Mouse (Mus musculus) heart, embryonic 11.5 days (tissue): ENCODE data around the gene Trim75. TPM values are rescaled to one million over a fixed set of nuclear protein-coding genes. Genes with fewer than 3 reads are reported as not detected.

Source experiments
- ATAC-seq: fragments of 200-750 bp; cut with Nextera tagmentation; replicated peaks from 2 replicates; pipeline ENCODE4 v1.8.0; 2017; ENCODE audit warnings: moderate library complexity; ENCODE audit not compliant: insufficient number of reproducible peaks, low FRiP score, low TSS enrichment
- H3K27ac ChIP-seq: fragments of 300-500 bp; sonication (generic); 2 replicates; pipeline ENCODE4 v1.5.1; 2014; ENCODE audit warnings: mild to moderate bottlenecking, low read depth, low read length
- H3K27me3 ChIP-seq: fragments of 300-500 bp; sonication (generic); 2 replicates; pipeline ENCODE4 v1.6.1; 2014; ENCODE audit warnings: mild to moderate bottlenecking, low read length, mixed read lengths; ENCODE audit not compliant: control insufficient read depth, insufficient read depth
- H3K36me3 ChIP-seq: fragments of 300-500 bp; sonication (generic); 2 replicates; pipeline ENCODE4 v1.6.1; 2014; ENCODE audit warnings: mild to moderate bottlenecking, low read length, moderate library complexity, mixed read lengths; ENCODE audit not compliant: control insufficient read depth, insufficient read depth
- H3K4me1 ChIP-seq: fragments of 300-500 bp; sonication (generic); 2 replicates; pipeline ENCODE4 v1.6.1; 2014; ENCODE audit warnings: low read length; ENCODE audit not compliant: control insufficient read depth, insufficient read depth
- H3K4me2 ChIP-seq: fragments of 300-500 bp; sonication (generic); 2 replicates; pipeline ENCODE4 v1.6.1; 2014; ENCODE audit warnings: mild to moderate bottlenecking, moderate library complexity
- H3K4me3 ChIP-seq: fragments of 300-500 bp; sonication (generic); 2 replicates; pipeline ENCODE4 v1.5.1; 2014; ENCODE audit warnings: low read depth, low read length
- H3K9ac ChIP-seq: fragments of 300-500 bp; sonication (generic); 2 replicates; pipeline ENCODE4 v1.6.1; 2014; ENCODE audit warnings: mild to moderate bottlenecking, low read depth, low read length, moderate library complexity
- H3K9me3 ChIP-seq: fragments of 300-500 bp; sonication (generic); replicated peaks from 2 replicates; pipeline ENCODE4 v1.6.1; 2016; ENCODE audit warnings: low read length; ENCODE audit not compliant: control insufficient read depth
- WGBS: fragments of 180-500 bp; shearing (Covaris S2); extraction: QIAGEN DNeasy Blood & Tissue Kit; methylation state at CpG from one replicate; pipeline ENCODE4 v1.1.7; 2014; ENCODE audit not compliant: insufficient replicate concordance; 5-methylcytosine and 5-hydroxymethylcytosine counted together
- polyA plus RNA-seq: library from polyadenylated mRNA; unstranded; fragments of >200 nt; fragmentation: Nextera tagmentation; extraction: Ambion mirVana; gene quantifications from 2 replicates; pipeline ENCODE4 v1.2.1, GENCODE M21; 2014

Trim75 gene
- 0.10 TPM in 1 of 2 replicates, not detected in the other for polyA plus RNA-seq

GRCm38 (mm10) chr8:64987731-64988130 lies at the start of gene Trim75:
Trim75 (minus strand) TSS chr8:64987831.
- WGBS: 88% methylated on average over 4 of the region's 4 CpGs
- Histone ChIP-seq H3K4me2 (no peak within 1 kb of the TSS), H3K4me1 (no peaks in the 10 kb centered on the region)

DNA sequence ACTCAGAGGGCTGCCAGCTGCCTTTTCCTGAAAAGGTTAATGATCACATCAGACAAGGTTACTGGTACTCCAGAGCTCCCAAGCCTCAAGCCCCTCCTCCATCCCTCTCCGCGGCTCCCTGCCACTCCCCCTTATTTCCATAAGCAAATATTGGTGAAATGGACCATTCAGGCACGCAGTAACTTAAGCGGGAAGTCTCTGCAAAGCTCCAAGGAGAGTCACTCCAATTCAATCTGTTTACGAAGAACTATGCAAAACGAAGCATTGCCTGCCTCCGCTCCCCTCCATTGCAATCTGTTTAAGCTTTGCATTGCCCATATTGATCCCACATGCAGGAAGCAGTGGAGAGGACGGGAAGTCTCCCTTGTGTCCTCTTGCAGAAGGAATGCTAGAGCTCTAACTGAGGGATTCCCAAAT lies 49.5 kb upstream of the Trim75 start, which contains the start of gene Apela:
TSS of gene Apela (minus strand) at position 220 of the 417 bp plus-strand sequence.
- Histone ChIP-seq H3K9me3 (no peaks in the 10 kb centered on the region), H3K27ac (no peak within 1 kb of the TSS), H3K4me2 (peak within 1 kb of the TSS; percentile 64), H3K4me3 (peak within 1 kb of the TSS; percentile 34), H3K36me3 (no peaks in the 10 kb centered on the region), H3K4me1 (no peaks in the 10 kb centered on the region), H3K9ac (peak within 1 kb of the TSS; percentile 11; the same call in 1 of the 2 replicates), H3K27me3 (no peaks in the 10 kb centered on the region)
- peak; percentile 35; the same call in 1 of the 2 replicates for ATAC-seq
- WGBS: 1% methylated on average over 8 of the region's 8 CpGs

More at GRCm38 (mm10) chr8:64987731-64988130, at the start of gene Trim75:
- Histone ChIP-seq H3K4me3 (no peak within 1 kb of the TSS), H3K9ac (no peak within 1 kb of the TSS), H3K27me3 (no peaks in the 10 kb centered on the region), H3K36me3 (no peaks in the 10 kb centered on the region), H3K27ac (no peak within 1 kb of the TSS), H3K9me3 (0 out of 2 replicates have a peak, but pooled peaks cover 2% of the 10 kb centered on the region)
- no peak for ATAC-seq

DNA sequence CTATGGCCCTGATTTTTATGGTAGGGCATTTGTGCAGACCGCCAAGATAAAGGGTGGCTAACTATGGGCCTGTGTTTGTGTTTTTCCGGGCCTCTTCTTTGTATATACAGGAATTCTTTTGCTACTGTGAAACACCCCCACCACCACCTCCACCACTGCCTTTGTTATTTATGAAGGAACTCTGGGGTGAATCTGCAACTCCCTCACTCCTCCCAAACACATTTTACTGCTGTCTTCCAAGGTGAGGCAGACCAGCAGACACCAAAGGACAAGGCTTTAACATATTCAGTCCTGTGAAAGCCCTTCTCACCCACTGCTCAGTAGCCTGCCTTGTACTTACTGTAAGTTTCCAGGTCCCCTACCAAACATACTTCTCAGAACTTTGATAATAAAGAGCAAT lies 46.5 kb upstream of the Trim75 start:
- no peak for ATAC-seq
- H3K4me1 ChIP-seq: no peaks in the 10 kb centered on the region
- 48% methylated on average over 2 of the region's 2 CpGs for WGBS
- no peaks in the 10 kb centered on the region for H3K27me3 ChIP-seq
- H3K36me3 ChIP-seq: no peaks in the 10 kb centered on the region
- H3K9ac ChIP-seq: no peak overlapping the region
- H3K9me3 ChIP-seq: no peaks in the 10 kb centered on the region
- no peak overlapping the region for H3K4me3 ChIP-seq
- no peak overlapping the region for H3K4me2 ChIP-seq
- H3K27ac ChIP-seq: no peak overlapping the region

- no peaks in the 10 kb centered on the region for H3K9me3 ChIP-seq
- H3K4me1 ChIP-seq: no peaks in the 10 kb centered on the region
- H3K4me2 ChIP-seq: no peak overlapping the region
- no peaks in the 10 kb centered on the region for H3K36me3 ChIP-seq
- no peak for ATAC-seq
- H3K27me3 ChIP-seq: no peaks in the 10 kb centered on the region
- H3K4me3 ChIP-seq: no peak overlapping the region
- no peak overlapping the region for H3K27ac ChIP-seq
- 77% methylated on average over 13 of the region's 13 CpGs for WGBS
- H3K9ac ChIP-seq: no peak overlapping the region
These were observed 45.4 kb upstream of the Trim75 start for GRCm38 (mm10) chr8:65033056-65033455.

DNA sequence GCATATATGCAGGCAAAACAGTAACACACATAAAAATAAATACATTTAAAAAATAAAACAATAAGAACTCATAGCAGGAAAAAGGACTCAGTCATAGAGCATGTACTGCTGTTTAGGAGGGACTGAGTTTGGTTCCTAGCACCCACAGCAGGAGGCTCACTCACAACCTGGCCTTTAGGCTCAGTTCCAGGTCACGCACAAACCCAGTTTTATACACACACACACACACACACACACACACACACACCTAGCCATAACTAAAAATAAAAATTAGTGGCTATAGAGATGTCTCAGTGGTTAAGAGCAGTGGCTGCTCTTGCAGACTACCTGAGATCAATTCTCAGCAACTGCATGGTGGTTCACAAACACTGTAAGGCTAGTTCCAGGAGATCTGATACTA lies 44.5 kb upstream of the Trim75 start:
- H3K4me2 ChIP-seq: no peak overlapping the region
- ATAC-seq: no peak
- no peak overlapping the region for H3K9ac ChIP-seq
- no peaks in the 10 kb centered on the region for H3K9me3 ChIP-seq
- WGBS: 95% methylated on average over 1 of the region's 1 CpGs
- no peak overlapping the region for H3K4me3 ChIP-seq
- H3K4me1 ChIP-seq: no peaks in the 10 kb centered on the region
- no peaks in the 10 kb centered on the region for H3K36me3 ChIP-seq
- H3K27ac ChIP-seq: no peak overlapping the region
- no peaks in the 10 kb centered on the region for H3K27me3 ChIP-seq

- H3K4me1 ChIP-seq: no peaks in the 10 kb centered on the region
- WGBS: 80% methylated on average over 4 of the region's 4 CpGs
- H3K9me3 ChIP-seq: no peaks in the 10 kb centered on the region
- H3K4me3 ChIP-seq: no peak overlapping the region
- no peak for ATAC-seq
- no peaks in the 10 kb centered on the region for H3K27me3 ChIP-seq
- H3K9ac ChIP-seq: no peak overlapping the region
- H3K4me2 ChIP-seq: no peak overlapping the region
- H3K36me3 ChIP-seq: no peaks in the 10 kb centered on the region
- H3K27ac ChIP-seq: no peak overlapping the region
These were observed 43.3 kb upstream of the Trim75 start for GRCm38 (mm10) chr8:65030735-65031485.

DNA sequence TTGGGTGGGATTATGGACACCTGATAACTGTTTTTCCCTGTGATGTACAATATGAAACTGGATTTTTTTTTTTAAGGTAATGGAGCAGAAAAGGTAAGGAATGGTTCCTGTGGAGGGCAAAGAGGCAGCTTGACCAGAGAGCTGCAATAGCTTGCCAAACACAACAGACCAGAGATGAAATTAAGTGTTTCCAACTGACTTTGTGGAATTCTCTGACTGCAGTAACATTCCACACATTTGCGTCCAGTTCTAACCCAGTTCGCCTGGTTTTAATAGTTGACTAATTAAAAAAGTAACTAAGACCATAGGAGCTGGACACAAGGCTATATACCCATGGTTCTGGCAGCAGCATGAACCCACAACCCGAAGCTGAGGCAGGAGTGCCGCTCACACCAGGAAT lies 42.1 kb upstream of the Trim75 start:
- Histone ChIP-seq H3K36me3 (no peaks in the 10 kb centered on the region), H3K4me2 (no peak overlapping the region), H3K27ac (no peak overlapping the region), H3K4me3 (no peak overlapping the region), H3K4me1 (no peaks in the 10 kb centered on the region), H3K27me3 (no peaks in the 10 kb centered on the region), H3K9me3 (no peaks in the 10 kb centered on the region), H3K9ac (no peak overlapping the region)
- no peak for ATAC-seq
- 88% methylated on average over 4 of the region's 4 CpGs for WGBS

DNA sequence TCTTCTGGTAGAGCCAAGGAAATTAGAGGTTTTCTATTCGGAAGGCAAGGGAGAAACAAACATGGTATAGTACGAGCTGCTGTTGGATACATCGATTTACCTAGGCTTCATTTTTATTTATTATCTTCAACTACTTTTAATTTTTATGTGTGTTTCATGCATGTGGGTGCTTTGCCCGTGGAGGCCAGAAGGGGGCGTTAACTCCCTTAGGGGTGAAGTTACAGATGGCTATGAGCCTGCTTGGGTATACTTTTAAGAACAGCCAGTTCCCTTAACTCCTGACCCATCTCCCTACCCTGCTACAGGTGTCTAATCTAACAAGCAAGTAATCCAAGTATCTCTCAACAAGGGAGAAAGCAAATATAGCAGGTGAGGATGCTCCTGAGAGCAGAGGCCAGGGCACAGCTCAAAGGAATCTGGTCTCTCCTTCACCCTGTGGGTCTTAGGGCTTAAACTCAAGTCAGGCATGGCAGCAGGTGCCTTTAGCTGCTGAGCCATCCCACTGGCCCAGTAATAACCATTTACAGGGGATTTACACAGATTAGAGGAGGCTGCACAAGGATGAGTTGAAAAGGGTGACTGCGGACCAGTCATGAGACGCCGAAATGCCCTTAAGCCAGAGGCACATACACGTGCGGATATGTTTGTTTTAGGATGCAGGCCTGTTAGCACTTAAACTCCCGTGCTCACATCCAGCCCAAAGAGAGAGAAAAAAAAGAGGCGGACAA lies 41.5 kb upstream of the Trim75 start:
- Histone ChIP-seq H3K4me1 (no peaks in the 10 kb centered on the region), H3K9me3 (no peaks in the 10 kb centered on the region), H3K36me3 (no peaks in the 10 kb centered on the region), H3K27ac (no peak overlapping the region), H3K4me2 (no peak overlapping the region), H3K27me3 (no peaks in the 10 kb centered on the region), H3K9ac (no peak overlapping the region), H3K4me3 (no peak overlapping the region)
- WGBS: 81% methylated on average over 12 of the region's 12 CpGs
- ATAC-seq: no peak
